Mouse (Mus musculus) heart, embryonic 15.5 days (tissue): Measurements from ENCODE around the gene Shf. TPM values are rescaled to one million over a fixed set of nuclear protein-coding genes. Genes with fewer than 3 reads are reported as not detected.
A peak's percentile ranks its signal among the peaks of the same experiment; 100 is the strongest.

Experiments used
- ATAC-seq: fragments of 200-750 bp; cut with Nextera tagmentation; replicated peaks from 2 replicates; pipeline ENCODE4 v1.8.0; 2017; ENCODE audit warnings: low read depth, moderate TSS enrichment; ENCODE audit not compliant: insufficient number of reproducible peaks, insufficient read depth, low FRiP score
- H3K27ac ChIP-seq: fragments of 300-500 bp; sonication (generic); 2 replicates; pipeline ENCODE4 v1.5.1; 2015; ENCODE audit warnings: mild to moderate bottlenecking, inconsistent platforms
- H3K27me3 ChIP-seq: fragments of 300-500 bp; sonication (generic); 2 replicates; pipeline ENCODE4 v1.6.1; 2015; ENCODE audit warnings: inconsistent platforms
- H3K36me3 ChIP-seq: fragments of 300-500 bp; sonication (generic); 2 replicates; pipeline ENCODE4 v1.6.1; 2015; ENCODE audit warnings: mild to moderate bottlenecking, inconsistent platforms
- H3K4me1 ChIP-seq: fragments of 300-500 bp; sonication (generic); replicated peaks from 2 replicates; pipeline ENCODE4 v1.6.1; 2015; ENCODE audit warnings: inconsistent platforms
- H3K4me2 ChIP-seq: fragments of 300-500 bp; sonication (generic); 2 replicates; pipeline ENCODE4 v1.6.1; 2015; ENCODE audit warnings: inconsistent platforms, mild to moderate bottlenecking, moderate library complexity
- H3K4me3 ChIP-seq: fragments of 300-500 bp; sonication (generic); 2 replicates; pipeline ENCODE4 v1.5.1; 2015; ENCODE audit warnings: mild to moderate bottlenecking, inconsistent platforms
- H3K9ac ChIP-seq: fragments of 300-500 bp; sonication (generic); 2 replicates; pipeline ENCODE4 v1.6.1; 2015; ENCODE audit warnings: mild to moderate bottlenecking, inconsistent platforms
- H3K9me3 ChIP-seq: fragments of 300-500 bp; sonication (generic); replicated peaks from 2 replicates; pipeline ENCODE4 v1.6.1; 2016; ENCODE audit warnings: inconsistent platforms
- WGBS: fragments of 180-500 bp; shearing (Covaris S2); methylation state at CpG from one replicate; pipeline ENCODE4 v1.1.7; 2015; ENCODE audit warnings: mixed read lengths; 5-methylcytosine and 5-hydroxymethylcytosine counted together
- polyA plus RNA-seq: library from polyadenylated mRNA; unstranded; fragments of >200 nt; fragmentation: Nextera tagmentation; extraction: Ambion mirVana; gene quantifications from 2 replicates; pipeline ENCODE4 v1.2.1, GENCODE M21; 2015

The Shf gene
- polyA plus RNA-seq, 1 experiment from 2014 or later = 2.0 TPM

- Histone ChIP-seq H3K4me3 (peak overlapping the region; percentile 34), H3K4me1 (peaks cover 12% of the 10 kb centered on the region), H3K4me2 (peak overlapping the region; percentile 61), H3K27me3 (peaks cover 94% of the 10 kb centered on the region), H3K9me3 (no peaks in the 10 kb centered on the region), H3K9ac (peak overlapping the region; percentile 36; the same call in 1 of the 2 replicates), H3K36me3 (no peaks in the 10 kb centered on the region), H3K27ac (no peak overlapping the region)
- no peak for ATAC-seq
- WGBS = 2% methylated on average over 27 of the region's 27 CpGs
Measured at GRCm38 (mm10) chr2:122312722-122313417, 56.1 kb downstream of the Shf start.

- Histone ChIP-seq H3K9ac (no peak overlapping the region), H3K4me3 (no peak overlapping the region), H3K4me1 (peaks cover 12% of the 10 kb centered on the region), H3K27me3 (peaks cover 95% of the 10 kb centered on the region), H3K9me3 (no peaks in the 10 kb centered on the region), H3K36me3 (no peaks in the 10 kb centered on the region), H3K4me2 (no peak overlapping the region), H3K27ac (no peak overlapping the region)
- no peak for ATAC-seq
- 55% methylated on average over 2 of the region's 2 CpGs for WGBS
Measured at GRCm38 (mm10) chr2:122311561-122311960, 57.4 kb downstream of the Shf start.

DNA sequence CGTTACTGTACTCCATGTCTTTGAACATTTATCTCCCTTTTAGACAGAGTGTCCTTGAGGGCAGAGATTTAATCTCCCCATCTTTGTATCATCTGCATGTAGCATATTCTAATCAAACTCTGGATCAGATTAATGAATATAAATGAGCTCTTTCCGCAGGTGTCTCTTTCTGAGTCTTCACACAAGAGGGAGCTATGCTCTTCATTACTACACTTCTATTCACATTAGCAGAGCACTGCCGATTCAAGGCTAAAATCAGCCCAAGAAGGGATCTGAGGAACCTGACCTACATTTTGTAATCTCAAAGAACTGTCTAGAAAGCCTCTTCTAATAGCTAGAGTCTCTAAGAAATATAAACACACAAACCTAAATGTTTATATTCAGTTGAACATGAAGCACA lies 59.3 kb downstream of the Shf start:
- no peak for ATAC-seq
- WGBS = 38% methylated on average over 3 of the region's 3 CpGs
- no peaks in the 10 kb centered on the region for H3K9me3 ChIP-seq

GRCm38 (mm10) chr2:122306184-122306583 lies 62.8 kb downstream of the Shf start:
- ATAC-seq = no peak
- Histone ChIP-seq H3K4me3 (no peak overlapping the region), H3K36me3 (no peaks in the 10 kb centered on the region), H3K9ac (no peak overlapping the region), H3K4me2 (no peak overlapping the region), H3K4me1 (peaks cover 13% of the 10 kb centered on the region), H3K27ac (no peak overlapping the region), H3K27me3 (peaks cover 97% of the 10 kb centered on the region), H3K9me3 (no peaks in the 10 kb centered on the region)
- 43% methylated on average over 4 of the region's 4 CpGs for WGBS

More for the DNA sequence above, 59.3 kb downstream of the Shf start:
- Histone ChIP-seq H3K4me2 (no peak overlapping the region), H3K9ac (no peak overlapping the region), H3K27me3 (peaks cover 96% of the 10 kb centered on the region), H3K27ac (no peak overlapping the region), H3K36me3 (no peaks in the 10 kb centered on the region), H3K4me1 (peaks cover 12% of the 10 kb centered on the region), H3K4me3 (no peak overlapping the region)

DNA sequence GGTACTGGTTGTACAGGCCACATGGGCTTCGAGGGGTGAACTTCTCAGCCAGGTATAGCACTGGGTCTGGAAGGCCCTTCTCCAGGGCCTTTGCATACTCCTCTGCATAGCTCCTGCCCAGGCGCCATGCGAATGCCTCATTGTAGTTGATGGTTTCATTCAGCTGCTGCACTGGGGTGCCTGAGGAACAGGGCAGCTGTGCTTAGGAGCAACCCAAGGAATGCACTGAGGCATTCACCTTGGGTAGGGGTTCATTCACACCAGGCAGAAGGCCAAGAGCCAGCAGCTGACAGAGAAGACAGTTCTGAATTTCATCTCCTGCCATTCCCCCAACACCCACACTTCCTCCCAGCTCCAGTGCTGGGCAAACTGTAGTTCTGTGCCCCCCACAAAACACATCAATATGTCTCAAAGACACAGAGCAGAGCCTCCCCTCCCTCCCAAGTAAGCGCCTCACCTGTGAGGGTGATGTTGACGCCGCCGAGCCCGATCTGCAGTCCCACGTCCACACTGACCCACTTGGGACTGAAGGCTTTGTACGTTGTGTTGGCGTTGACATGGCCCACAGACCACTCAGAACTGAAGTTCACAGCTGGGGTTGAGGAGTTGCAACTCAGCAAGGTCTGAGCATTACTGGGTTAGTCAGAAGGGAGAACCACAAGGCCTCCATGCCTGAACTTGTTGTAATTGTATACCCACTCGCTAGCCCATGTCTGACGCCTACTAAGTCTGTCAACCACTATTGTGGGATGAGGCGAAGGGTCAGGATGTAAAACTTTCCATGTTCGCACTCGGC lies 63.7 kb downstream of the Shf start:
- 75% methylated on average over 16 of the region's 16 CpGs for WGBS
- no peaks in the 10 kb centered on the region for H3K9me3 ChIP-seq
- no peak overlapping the region for H3K4me2 ChIP-seq
- H3K4me3 ChIP-seq = no peak overlapping the region
- H3K9ac ChIP-seq = no peak overlapping the region
- H3K4me1 ChIP-seq = peaks cover 17% of the 10 kb centered on the region
- no peak overlapping the region for H3K27ac ChIP-seq
- peaks cover 97% of the 10 kb centered on the region for H3K27me3 ChIP-seq
- ATAC-seq = no peak
- H3K36me3 ChIP-seq = no peaks in the 10 kb centered on the region

GRCm38 (mm10) chr2:122304544-122304943 lies 64.4 kb downstream of the Shf start:
- no peak for ATAC-seq
- Histone ChIP-seq H3K4me1 (peaks cover 17% of the 10 kb centered on the region), H3K27me3 (peaks cover 97% of the 10 kb centered on the region), H3K9me3 (no peaks in the 10 kb centered on the region), H3K9ac (no peak overlapping the region), H3K4me3 (no peak overlapping the region), H3K4me2 (no peak overlapping the region), H3K27ac (no peak overlapping the region), H3K36me3 (no peaks in the 10 kb centered on the region)
- WGBS = 84% methylated on average over 6 of the region's 6 CpGs

DNA sequence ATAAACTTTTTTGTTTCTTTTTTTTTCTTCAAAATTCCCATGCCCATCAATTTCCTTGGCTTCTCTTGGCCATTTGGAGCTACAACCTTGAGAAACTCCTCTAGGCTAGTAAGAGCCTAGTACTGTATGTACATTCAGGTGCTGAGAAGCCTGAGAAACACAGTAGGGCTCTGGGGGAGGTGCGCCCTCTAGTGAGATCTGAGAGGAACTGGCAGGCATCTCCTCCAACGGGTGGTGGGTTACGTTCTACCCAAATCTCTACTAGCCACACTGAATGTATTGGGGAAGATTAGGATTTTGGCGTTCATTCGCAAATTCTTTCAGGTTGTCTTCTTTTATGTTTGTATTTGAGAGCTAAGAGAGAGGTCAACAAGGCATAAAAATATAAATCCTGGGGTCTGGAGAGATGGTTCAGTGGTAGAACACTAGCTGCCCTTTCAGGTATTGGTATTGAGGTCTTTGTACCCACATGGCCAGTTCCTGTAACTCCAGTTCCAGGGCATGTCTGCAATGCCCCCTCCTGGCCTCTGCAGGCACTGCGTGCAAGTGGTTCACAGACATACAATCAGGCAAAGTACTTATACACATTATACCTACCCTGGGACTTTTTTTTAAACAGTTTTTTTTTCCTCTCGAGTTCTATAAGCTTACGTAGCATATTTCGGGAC lies 66.3 kb downstream of the Shf start:
- Histone ChIP-seq H3K4me3 (no peak overlapping the region), H3K4me2 (no peak overlapping the region), H3K9me3 (no peaks in the 10 kb centered on the region), H3K4me1 (peaks cover 34% of the 10 kb centered on the region), H3K36me3 (no peaks in the 10 kb centered on the region), H3K27me3 (peaks cover 99% of the 10 kb centered on the region), H3K27ac (no peak overlapping the region), H3K9ac (no peak overlapping the region)
- ATAC-seq = no peak
- 12% methylated on average over 9 of the region's 9 CpGs for WGBS

DNA sequence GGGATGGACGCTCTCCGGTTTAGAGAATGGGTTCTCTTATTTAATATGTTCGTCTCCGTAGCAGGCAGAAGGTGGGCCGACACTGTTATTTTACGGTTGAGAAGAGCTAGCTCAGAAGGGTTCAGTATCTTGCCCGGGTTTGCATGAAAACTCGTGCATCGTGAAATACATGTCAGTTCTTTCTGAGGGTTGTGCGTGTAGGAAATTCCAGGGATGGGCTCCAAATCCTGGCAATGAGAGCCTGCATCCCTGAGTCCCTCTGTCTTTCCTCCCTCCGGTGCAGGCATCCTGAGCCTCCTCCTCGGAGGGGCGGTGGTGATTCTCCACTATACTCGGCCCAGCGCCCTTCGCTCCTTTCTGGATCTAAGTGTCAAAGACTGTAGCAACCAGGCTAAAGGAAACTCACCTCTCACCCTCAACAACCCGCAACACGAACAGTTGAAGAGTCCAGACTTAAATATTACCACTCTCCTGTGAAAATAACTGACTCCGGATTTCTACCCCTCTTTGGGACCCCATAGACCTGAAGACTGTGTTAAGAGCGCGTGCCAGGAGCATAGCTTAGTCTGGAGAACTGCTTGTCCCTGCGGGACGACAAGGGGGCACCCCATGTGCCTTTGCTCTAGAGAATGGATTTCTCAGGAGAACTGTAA lies 66.9 kb downstream of the Shf start:
- no peaks in the 10 kb centered on the region for H3K36me3 ChIP-seq
- H3K4me2 ChIP-seq = peak overlapping the region; percentile 73
- peaks cover 99% of the 10 kb centered on the region for H3K27me3 ChIP-seq
- H3K4me3 ChIP-seq = peak overlapping the region; percentile 45
- peaks cover 40% of the 10 kb centered on the region for H3K4me1 ChIP-seq
- 11% methylated on average over 23 of the region's 23 CpGs for WGBS
- no peak overlapping the region for H3K27ac ChIP-seq
- no peak overlapping the region for H3K9ac ChIP-seq
- no peaks in the 10 kb centered on the region for H3K9me3 ChIP-seq
- no peak for ATAC-seq

DNA sequence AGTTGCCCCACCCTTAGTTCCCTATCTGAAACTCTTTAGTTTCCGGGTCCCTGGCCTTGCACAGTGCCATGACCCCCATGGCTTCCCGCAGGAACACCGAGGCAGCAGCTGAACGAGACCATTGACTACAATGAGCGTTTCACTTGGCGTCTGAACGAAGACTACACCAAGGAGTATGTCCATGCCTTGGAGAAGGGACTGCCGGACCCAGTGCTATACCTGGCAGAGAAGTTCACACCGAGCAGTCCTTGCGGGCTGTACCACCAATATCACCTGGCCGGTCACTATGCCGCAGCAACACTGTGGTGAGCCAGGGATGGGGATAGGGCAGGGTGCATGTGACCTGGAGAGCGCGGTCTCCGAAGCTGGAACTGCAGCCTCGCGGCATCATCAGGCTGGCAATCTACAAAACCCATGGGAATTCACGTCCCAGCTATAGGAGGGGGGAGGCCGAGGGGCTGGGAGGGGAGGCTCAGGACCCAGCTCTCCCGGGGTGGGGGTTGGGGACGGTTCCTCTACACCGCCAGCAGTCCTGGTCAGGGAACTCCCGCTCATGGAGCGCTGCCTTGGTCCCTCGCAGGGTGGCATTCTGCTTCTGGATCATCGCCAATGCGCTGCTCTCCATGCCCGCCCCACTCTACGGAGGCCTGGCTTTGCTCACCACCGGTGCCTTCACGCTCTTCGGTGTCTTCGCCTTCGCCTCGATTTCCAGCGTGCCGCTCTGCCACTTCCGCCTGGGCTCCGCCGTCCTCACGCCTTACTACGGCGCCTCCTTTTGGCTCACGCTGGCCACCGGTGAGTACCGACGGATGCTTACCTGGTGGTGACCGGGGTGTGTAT lies 67.7 kb downstream of the Shf start:
- Histone ChIP-seq H3K27me3 (peaks cover 99% of the 10 kb centered on the region), H3K4me3 (peak overlapping the region; percentile 45), H3K36me3 (no peaks in the 10 kb centered on the region), H3K27ac (no peak overlapping the region), H3K9me3 (no peaks in the 10 kb centered on the region), H3K9ac (peak overlapping the region; percentile 15; the same call in 1 of the 2 replicates), H3K4me2 (peak overlapping the region; percentile 73), H3K4me1 (peaks cover 40% of the 10 kb centered on the region)
- WGBS = 2% methylated on average over 48 of the region's 48 CpGs
- ATAC-seq = 0 out of 2 replicates have a peak, but pooled peaks have one; percentile 27

- H3K27me3 ChIP-seq = peaks cover 100% of the 10 kb centered on the region
- no peak overlapping the region for H3K27ac ChIP-seq
- peak overlapping the region; percentile 73 for H3K4me2 ChIP-seq
- H3K4me1 ChIP-seq = peaks cover 40% of the 10 kb centered on the region
- no peaks in the 10 kb centered on the region for H3K9me3 ChIP-seq
- no peak for ATAC-seq
- no peaks in the 10 kb centered on the region for H3K36me3 ChIP-seq
- WGBS = 6% methylated on average over 14 of the region's 14 CpGs
- H3K9ac ChIP-seq = no peak overlapping the region
- peak overlapping the region; percentile 45 for H3K4me3 ChIP-seq
Measured at GRCm38 (mm10) chr2:122300656-122301020, 68.3 kb downstream of the Shf start.
